Mouse (Mus musculus) lung, embryonic 14.5 days (tissue): ENCODE results near the gene Creb3l4. TPM values are rescaled to one million over a fixed set of nuclear protein-coding genes. Genes with fewer than 3 reads are reported as not detected.

ENCODE experiments used
- ATAC-seq: fragments of 200-750 bp; cut with Nextera tagmentation; 2 replicates; pipeline ENCODE4 v1.8.0; 2017; ENCODE audit warnings: mild to moderate bottlenecking, moderate TSS enrichment, moderate library complexity; ENCODE audit not compliant: insufficient read depth
- DNase-seq: peaks from one replicate; pipeline ENCODE4 v3.0.0-alpha.2; 2015
- H3K27ac ChIP-seq: fragments of 300-500 bp; sonication (generic); 2 replicates; pipeline ENCODE4 v1.5.1; 2014; ENCODE audit warnings: low read depth, mild to moderate bottlenecking, moderate library complexity
- H3K27me3 ChIP-seq: fragments of 300-500 bp; sonication (generic); 2 replicates; pipeline ENCODE4 v1.6.1; 2014; ENCODE audit warnings: low read length, control low read depth; ENCODE audit not compliant: insufficient read depth
- H3K36me3 ChIP-seq: fragments of 300-500 bp; sonication (generic); 2 replicates; pipeline ENCODE4 v1.6.1; 2014; ENCODE audit warnings: control low read depth; ENCODE audit not compliant: insufficient read depth
- H3K4me1 ChIP-seq: fragments of 300-500 bp; sonication (generic); 2 replicates; pipeline ENCODE4 v1.6.1; 2014; ENCODE audit warnings: antibody characterized with exemption, control low read depth; ENCODE audit not compliant: insufficient read depth
- H3K4me2 ChIP-seq: fragments of 300-500 bp; sonication (generic); 2 replicates; pipeline ENCODE4 v1.6.1; 2014; ENCODE audit warnings: mild to moderate bottlenecking
- H3K4me3 ChIP-seq: fragments of 300-500 bp; sonication (generic); 2 replicates; pipeline ENCODE4 v1.5.1; 2014; ENCODE audit warnings: low read depth, low read length
- H3K9ac ChIP-seq: fragments of 300-500 bp; sonication (generic); 2 replicates; pipeline ENCODE4 v1.6.1; 2014
- H3K9me3 ChIP-seq: fragments of 300-500 bp; sonication (generic); 2 replicates; pipeline ENCODE4 v1.6.1; 2016; ENCODE audit warnings: low read depth, low read length, control low read depth
- CTCF ChIP-seq: IDR thresholded peaks from 2 replicates; pipeline ENCODE4 v1.5.1; 2016; ENCODE audit warnings: antibody characterized with exemption, low read depth
- WGBS: fragments of 180-500 bp; shearing (Covaris S2); extraction: QIAGEN DNeasy Blood & Tissue Kit; methylation state at CpG from one replicate; pipeline ENCODE4 v1.1.7; 2014; 5-methylcytosine and 5-hydroxymethylcytosine counted together
- polyA plus RNA-seq: library from polyadenylated mRNA; unstranded; fragments of >200 nt; fragmentation: Nextera tagmentation; extraction: Ambion mirVana; gene quantifications from 2 replicates; pipeline ENCODE4 v1.2.1, GENCODE M21; 2014

Gene Creb3l4
- polyA plus RNA-seq, 1 experiment from 2014 or later, result 5.4 TPM

- Histone ChIP-seq H3K27ac (peak within 1 kb of the TSS; percentile 95), H3K9ac (peak within 1 kb of the TSS; percentile 79), H3K36me3 (peaks cover 18% of the 10 kb centered on the region), H3K27me3 (no peaks in the 10 kb centered on the region), H3K4me3 (peak within 1 kb of the TSS; percentile 69), H3K4me1 (peaks cover 9% of the 10 kb centered on the region), H3K4me2 (peak within 1 kb of the TSS; percentile 73), H3K9me3 (no peaks in the 10 kb centered on the region)
- peak; percentile 92 for ATAC-seq
- WGBS, result under 1% methylated on average over 44 of the region's 44 CpGs
- TF ChIP-seq CTCF, result no peak
- peak; percentile 100 for DNase-seq
These were observed 4.8 kb upstream of the Creb3l4 start, which contains the start of gene Slc39a1 for GRCm38 (mm10) chr3:90247960-90248745. TSS of gene Slc39a1 (plus strand) at chr3:90248172.

GRCm38 (mm10) chr3:90247630-90247959 lies 4.3 kb upstream of the Creb3l4 start:
- Histone ChIP-seq H3K4me2 (peak overlapping the region; percentile 73), H3K36me3 (peaks cover 18% of the 10 kb centered on the region), H3K4me3 (peak overlapping the region; percentile 69), H3K27me3 (no peaks in the 10 kb centered on the region), H3K9ac (peak overlapping the region; percentile 79), H3K27ac (peak overlapping the region; percentile 95), H3K9me3 (no peaks in the 10 kb centered on the region), H3K4me1 (peaks cover 9% of the 10 kb centered on the region)
- TF ChIP-seq CTCF, result 0 out of 2 replicates have a peak, but pooled peaks have one; percentile 18
- WGBS, result 1% methylated on average over 3 of the region's 3 CpGs
- ATAC-seq (peak; percentile 29; the same call in 1 of the 2 replicates), DNase-seq (no peak)

GRCm38 (mm10) chr3:90245406-90245805 lies 2.1 kb upstream of the Creb3l4 start:
- no peak for TF ChIP-seq CTCF
- Histone ChIP-seq H3K4me3 (no peak overlapping the region), H3K36me3 (peaks cover 4% of the 10 kb centered on the region; the same call in 1 of the 2 replicates), H3K4me2 (no peak overlapping the region), H3K9me3 (no peaks in the 10 kb centered on the region), H3K27ac (no peak overlapping the region), H3K27me3 (no peaks in the 10 kb centered on the region), H3K4me1 (peaks cover 9% of the 10 kb centered on the region), H3K9ac (no peak overlapping the region)
- DNase-seq (no peak), ATAC-seq (no peak)
- whole genome bisulfite sequencing, result 48% methylated on average over 2 of the region's 2 CpGs

- ATAC-seq, result no peak
- H3K27ac ChIP-seq, result no peak overlapping the region
- 84% methylated on average over 10 of the region's 10 CpGs for WGBS
- H3K27me3 ChIP-seq, result no peaks in the 10 kb centered on the region
- H3K4me1 ChIP-seq, result peaks cover 5% of the 10 kb centered on the region; the same call in 1 of the 2 replicates
- no peak overlapping the region for H3K4me3 ChIP-seq
- H3K36me3 ChIP-seq, result no peaks in the 10 kb centered on the region
- TF ChIP-seq CTCF, result no peak
- DNase-seq, result no peak
- no peaks in the 10 kb centered on the region for H3K9me3 ChIP-seq
- no peak overlapping the region for H3K9ac ChIP-seq
- H3K4me2 ChIP-seq, result no peak overlapping the region
These were observed 1.5 kb downstream of the Creb3l4 start for GRCm38 (mm10) chr3:90241669-90242358.

- WGBS, result 91% methylated on average over 2 of the region's 2 CpGs
- ATAC-seq, result no peak
- H3K9ac ChIP-seq, result no peak overlapping the region
- H3K4me3 ChIP-seq, result no peak overlapping the region
- H3K27me3 ChIP-seq, result no peaks in the 10 kb centered on the region
- no peak overlapping the region for H3K27ac ChIP-seq
- no peaks in the 10 kb centered on the region for H3K9me3 ChIP-seq
- peaks cover 4% of the 10 kb centered on the region; the same call in 1 of the 2 replicates for H3K36me3 ChIP-seq
- H3K4me2 ChIP-seq, result no peak overlapping the region
- no peak for TF ChIP-seq CTCF
- H3K4me1 ChIP-seq, result peaks cover 5% of the 10 kb centered on the region; the same call in 1 of the 2 replicates
- no peak for DNase-seq
These were observed 2.1 kb downstream of the Creb3l4 start for GRCm38 (mm10) chr3:90241251-90241650.

GRCm38 (mm10) chr3:90231507-90232333 lies 11.6 kb downstream of the Creb3l4 start, which contains the start of gene Jtb:
TSS of gene Jtb (plus strand) at chr3:90231597.
- Histone ChIP-seq H3K4me3 (peak within 1 kb of the TSS; percentile 57), H3K4me1 (no peaks in the 10 kb centered on the region), H3K36me3 (peaks cover 30% of the 10 kb centered on the region), H3K27me3 (no peaks in the 10 kb centered on the region), H3K9me3 (no peaks in the 10 kb centered on the region), H3K4me2 (peak within 1 kb of the TSS; percentile 70), H3K27ac (peak within 1 kb of the TSS; percentile 79), H3K9ac (peak within 1 kb of the TSS; percentile 74)
- ATAC-seq, result peak; percentile 96
- peak; percentile 96 for DNase-seq
- TF ChIP-seq CTCF, result no peak
- WGBS, result under 1% methylated on average over 61 of the region's 61 CpGs
